Mouse (Mus musculus) ES-E14 (cell line): ENCODE measurements around the gene 4930415O20Rik.

ENCODE experiments used
- MAFK ChIP-seq: IDR thresholded peaks from 2 replicates; pipeline ENCODE4 v1.6.1; 2014; ENCODE audit warnings: mild to moderate bottlenecking, low read depth, low read length, inconsistent platforms; ENCODE audit not compliant: insufficient read depth
- ZNF384 ChIP-seq: IDR thresholded peaks from 2 replicates; pipeline ENCODE4 v1.6.1; 2012; ENCODE audit warnings: low read depth, low read length, inconsistent platforms

GRCm38 (mm10) chr15:98623361-98623821, 52.6 kb downstream of the 4930415O20Rik start:
- TF ChIP-seq MAFK (no peak), ZNF384 (no peak)
